Mouse (Mus musculus) activated CD4-positive, CD25-positive, alpha-beta regulatory T cell, adult 4 months (primary cell): Measurements from ENCODE around the gene Pde11a. TPM values are rescaled to one million over a fixed set of nuclear protein-coding genes. Genes with fewer than 3 reads are reported as not detected.

ENCODE experiments used
- polyA plus RNA-seq, 2 experiments: library from polyadenylated mRNA; unstranded; fragments of 100-300 nt; shearing (Covaris generic); gene quantifications; one replicate each; pipeline ENCODE4 v1.2.1; 2017

The Pde11a gene
- polyA plus RNA-seq, 2 experiments from 2014 or later, result 6.6 to 6.9 TPM

Other genes with a start within 250 kb of the Pde11a start
- not detected for gene Cyct, start 21.7 kb upstream of the Pde11a start, polyA plus RNA-seq
- gene Rbm45, start 31.2 kb upstream of the Pde11a start, polyA plus RNA-seq, result 10 to 100 TPM in 1 of 2 experiments, 1 to 10 TPM in 1; 6.7 to 18.9 TPM
- not detected for gene Osbpl6, start 67.7 kb upstream of the Pde11a start, polyA plus RNA-seq